Mouse (Mus musculus) lung, embryonic 16.5 days (tissue): Measurements from ENCODE around the gene Eif4e1b. TPM values are rescaled to one million over a fixed set of nuclear protein-coding genes. Genes with fewer than 3 reads are reported as not detected.

Experiments used
- ATAC-seq: fragments of 200-750 bp; cut with Nextera tagmentation; 2 replicates; pipeline ENCODE4 v1.8.0; 2017; ENCODE audit warnings: low read depth, mild to moderate bottlenecking, moderate library complexity
- H3K27ac ChIP-seq: fragments of 300-500 bp; sonication (generic); 2 replicates; pipeline ENCODE4 v1.5.1; 2014; ENCODE audit warnings: mild to moderate bottlenecking, control low read depth, low read length
- H3K27me3 ChIP-seq: fragments of 300-500 bp; sonication (generic); 2 replicates; pipeline ENCODE4 v1.6.1; 2014; ENCODE audit warnings: low read depth, low read length, mixed read lengths; ENCODE audit not compliant: control insufficient read depth, insufficient read depth
- H3K36me3 ChIP-seq: fragments of 300-500 bp; sonication (generic); 2 replicates; pipeline ENCODE4 v1.6.1; 2014; ENCODE audit warnings: low read length; ENCODE audit not compliant: control insufficient read depth, insufficient read depth
- H3K4me1 ChIP-seq: fragments of 300-500 bp; sonication (generic); replicated peaks from 2 replicates; pipeline ENCODE4 v1.6.1; 2014; ENCODE audit warnings: low read length, mixed read lengths; ENCODE audit not compliant: control insufficient read depth, insufficient read depth
- H3K4me2 ChIP-seq: fragments of 300-500 bp; sonication (generic); 2 replicates; pipeline ENCODE4 v1.6.1; 2014; ENCODE audit warnings: low read depth, low read length, control low read depth
- H3K4me3 ChIP-seq: fragments of 300-500 bp; sonication (generic); 2 replicates; pipeline ENCODE4 v1.5.1; 2014; ENCODE audit warnings: mild to moderate bottlenecking, low read length, control low read depth
- H3K9ac ChIP-seq: fragments of 300-500 bp; sonication (generic); 2 replicates; pipeline ENCODE4 v1.6.1; 2014; ENCODE audit warnings: low read length, control low read depth
- H3K9me3 ChIP-seq: fragments of 300-500 bp; sonication (generic); 2 replicates; pipeline ENCODE4 v1.6.1; 2016; ENCODE audit warnings: low read length; ENCODE audit not compliant: control insufficient read depth
- WGBS: fragments of 180-500 bp; shearing (Covaris S2); extraction: QIAGEN DNeasy Blood & Tissue Kit; methylation state at CpG from one replicate; pipeline ENCODE4 v1.1.7; 2014; 5-methylcytosine and 5-hydroxymethylcytosine counted together
- polyA plus RNA-seq: library from polyadenylated mRNA; unstranded; fragments of >200 nt; fragmentation: Nextera tagmentation; extraction: Ambion mirVana; gene quantifications from 2 replicates; pipeline ENCODE4 v1.2.1, GENCODE M21; 2015

Eif4e1b gene
- polyA plus RNA-seq, 1 experiment from 2014 or later = not detected

DNA sequence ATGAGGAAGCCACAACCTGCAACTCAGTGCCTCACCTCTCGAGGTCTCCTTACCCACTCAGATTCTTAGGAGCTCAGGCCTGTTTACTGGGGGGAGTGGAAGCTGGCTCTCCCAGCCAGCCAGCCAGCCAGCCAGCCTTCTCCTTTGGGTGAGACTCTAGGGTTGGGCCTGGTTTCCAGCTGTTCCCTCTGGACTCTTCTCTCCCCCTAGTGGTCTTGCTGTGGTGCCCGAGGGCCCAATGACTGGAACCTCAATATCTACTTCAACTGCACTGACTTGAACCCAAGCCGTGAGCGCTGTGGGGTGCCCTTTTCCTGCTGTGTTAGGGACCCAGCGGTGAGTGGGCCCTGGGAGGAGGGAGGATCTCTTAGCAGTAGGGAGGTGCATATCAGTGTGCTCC, 11.0 kb downstream of the Eif4e1b start:
- H3K27ac ChIP-seq = no peak overlapping the region
- no peak overlapping the region for H3K4me3 ChIP-seq
- ATAC-seq = no peak
- peaks cover 7% of the 10 kb centered on the region for H3K4me1 ChIP-seq
- peaks cover 4% of the 10 kb centered on the region; the same call in 1 of the 2 replicates for H3K27me3 ChIP-seq
- WGBS = 23% methylated on average over 5 of the region's 5 CpGs
- no peak overlapping the region for H3K4me2 ChIP-seq
- H3K9ac ChIP-seq = no peak overlapping the region
- H3K9me3 ChIP-seq = no peaks in the 10 kb centered on the region
- H3K36me3 ChIP-seq = no peaks in the 10 kb centered on the region

GRCm38 (mm10) chr13:54797356-54797755, 13.6 kb downstream of the Eif4e1b start:
- Histone ChIP-seq H3K4me2 (no peak overlapping the region), H3K36me3 (no peaks in the 10 kb centered on the region), H3K9me3 (no peaks in the 10 kb centered on the region), H3K27me3 (no peaks in the 10 kb centered on the region), H3K4me1 (no peaks in the 10 kb centered on the region), H3K4me3 (no peak overlapping the region), H3K9ac (no peak overlapping the region), H3K27ac (no peak overlapping the region)
- WGBS = 33% methylated on average over 4 of the region's 4 CpGs
- no peak for ATAC-seq

DNA sequence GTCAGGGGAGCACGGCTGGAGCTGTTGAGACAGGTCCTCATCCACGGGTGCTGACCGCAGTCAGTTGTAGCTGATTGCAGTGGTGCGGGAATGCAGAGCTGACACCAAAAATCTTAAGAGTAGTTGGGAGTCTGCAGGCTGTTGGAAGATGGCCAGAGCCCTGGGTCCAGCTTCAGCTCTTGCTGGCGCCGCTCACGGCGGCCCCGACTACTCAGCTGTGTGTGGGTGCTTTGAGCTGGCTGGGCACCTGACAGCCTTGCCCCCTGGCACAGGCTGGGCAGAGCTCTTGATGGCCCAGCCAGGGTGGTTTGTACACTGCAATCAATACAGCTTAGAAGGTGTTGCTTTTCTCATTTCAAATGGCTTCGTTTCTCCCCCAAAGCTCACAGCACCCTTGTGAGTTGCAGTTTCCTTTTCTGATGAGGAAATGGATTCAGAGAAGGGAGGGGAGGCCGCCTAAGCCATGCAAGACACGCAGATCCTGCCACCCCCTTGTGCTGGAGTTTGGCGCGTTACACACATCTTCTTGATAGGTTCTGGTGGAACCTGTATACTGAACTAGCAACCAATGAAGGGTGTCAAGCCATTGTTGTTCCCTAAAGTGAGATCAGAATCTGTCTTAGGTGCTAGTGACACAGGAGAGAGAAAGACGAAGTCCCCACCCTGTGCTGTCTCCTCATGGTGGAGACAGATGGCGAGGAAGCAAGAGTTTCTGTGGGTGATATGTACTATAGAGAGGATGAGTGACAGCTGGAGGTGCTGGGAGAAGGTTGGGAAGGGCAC, 14.3 kb downstream of the Eif4e1b start:
- Histone ChIP-seq H3K27ac (no peak overlapping the region), H3K27me3 (no peaks in the 10 kb centered on the region), H3K4me1 (no peaks in the 10 kb centered on the region), H3K9ac (no peak overlapping the region), H3K36me3 (no peaks in the 10 kb centered on the region), H3K4me3 (no peak overlapping the region), H3K9me3 (no peaks in the 10 kb centered on the region), H3K4me2 (no peak overlapping the region)
- 62% methylated on average over 16 of the region's 16 CpGs for WGBS
- ATAC-seq = no peak

DNA sequence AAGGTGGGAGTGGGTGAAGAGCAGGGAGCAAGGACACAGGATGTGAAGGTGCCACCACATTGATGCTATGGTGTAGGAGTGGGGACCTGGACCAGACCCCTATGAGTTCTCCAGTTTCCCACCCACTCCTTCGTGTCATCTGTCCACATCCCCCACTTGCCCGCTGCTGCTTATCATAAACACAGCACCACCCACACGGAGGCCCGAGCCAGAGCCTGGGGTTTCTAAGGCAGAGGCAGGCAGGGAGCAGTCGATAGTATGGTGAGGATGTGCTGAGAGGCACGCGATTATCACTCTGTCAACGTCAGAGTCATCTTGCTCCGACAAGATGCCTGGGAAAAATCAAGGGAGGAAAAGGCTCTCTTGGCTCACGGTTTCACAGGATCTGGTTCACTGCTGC, 14.9 kb downstream of the Eif4e1b start:
- no peaks in the 10 kb centered on the region for H3K4me1 ChIP-seq
- H3K4me2 ChIP-seq = no peak overlapping the region
- H3K9ac ChIP-seq = no peak overlapping the region
- no peaks in the 10 kb centered on the region for H3K27me3 ChIP-seq
- no peak overlapping the region for H3K27ac ChIP-seq
- H3K4me3 ChIP-seq = no peak overlapping the region
- no peak for ATAC-seq
- no peaks in the 10 kb centered on the region for H3K36me3 ChIP-seq
- H3K9me3 ChIP-seq = no peaks in the 10 kb centered on the region
- WGBS = 57% methylated on average over 10 of the region's 10 CpGs

GRCm38 (mm10) chr13:54799701-54800100, 15.9 kb downstream of the Eif4e1b start:
- Histone ChIP-seq H3K27me3 (no peaks in the 10 kb centered on the region), H3K4me1 (no peaks in the 10 kb centered on the region), H3K36me3 (no peaks in the 10 kb centered on the region), H3K27ac (no peak overlapping the region), H3K4me3 (no peak overlapping the region), H3K4me2 (peak overlapping the region; percentile 46), H3K9me3 (no peaks in the 10 kb centered on the region), H3K9ac (no peak overlapping the region)
- 13% methylated on average over 9 of the region's 9 CpGs for WGBS
- peak; percentile 35; the same call in 1 of the 2 replicates for ATAC-seq

DNA sequence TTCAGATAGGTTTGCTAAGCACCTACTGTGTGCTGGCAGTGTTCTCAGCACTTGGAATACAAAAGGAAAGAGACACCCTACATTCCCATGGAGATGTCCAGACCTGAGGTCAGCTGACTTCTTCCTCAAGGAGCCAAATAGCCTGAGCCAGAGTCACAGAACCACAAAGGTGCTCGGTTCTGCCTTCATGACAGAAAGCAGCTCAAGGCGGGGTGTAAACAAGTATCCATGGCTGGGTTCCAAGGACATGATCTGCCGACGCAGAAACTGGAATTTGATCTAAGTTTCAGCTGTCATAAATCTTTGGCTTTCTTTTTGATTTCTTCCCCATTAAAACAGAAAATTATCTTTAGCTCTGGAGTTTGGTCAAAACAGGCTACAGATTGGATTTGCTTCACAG, 16.4 kb downstream of the Eif4e1b start:
- H3K27me3 ChIP-seq = no peaks in the 10 kb centered on the region
- no peak overlapping the region for H3K27ac ChIP-seq
- no peaks in the 10 kb centered on the region for H3K36me3 ChIP-seq
- no peaks in the 10 kb centered on the region for H3K4me1 ChIP-seq
- no peak overlapping the region for H3K9ac ChIP-seq
- no peak for ATAC-seq
- WGBS = 33% methylated on average over 4 of the region's 4 CpGs
- no peak overlapping the region for H3K4me3 ChIP-seq
- no peaks in the 10 kb centered on the region for H3K9me3 ChIP-seq
- no peak overlapping the region; the same call in 1 of the 2 replicates for H3K4me2 ChIP-seq

GRCm38 (mm10) chr13:54803010-54803409, 19.2 kb downstream of the Eif4e1b start:
- Histone ChIP-seq H3K36me3 (no peaks in the 10 kb centered on the region), H3K27me3 (peaks cover 3% of the 10 kb centered on the region; the same call in 1 of the 2 replicates), H3K9ac (no peak overlapping the region), H3K27ac (no peak overlapping the region), H3K4me1 (no peaks in the 10 kb centered on the region), H3K4me2 (no peak overlapping the region), H3K9me3 (no peaks in the 10 kb centered on the region), H3K4me3 (no peak overlapping the region)
- 76% methylated on average over 6 of the region's 6 CpGs for WGBS
- ATAC-seq = no peak

DNA sequence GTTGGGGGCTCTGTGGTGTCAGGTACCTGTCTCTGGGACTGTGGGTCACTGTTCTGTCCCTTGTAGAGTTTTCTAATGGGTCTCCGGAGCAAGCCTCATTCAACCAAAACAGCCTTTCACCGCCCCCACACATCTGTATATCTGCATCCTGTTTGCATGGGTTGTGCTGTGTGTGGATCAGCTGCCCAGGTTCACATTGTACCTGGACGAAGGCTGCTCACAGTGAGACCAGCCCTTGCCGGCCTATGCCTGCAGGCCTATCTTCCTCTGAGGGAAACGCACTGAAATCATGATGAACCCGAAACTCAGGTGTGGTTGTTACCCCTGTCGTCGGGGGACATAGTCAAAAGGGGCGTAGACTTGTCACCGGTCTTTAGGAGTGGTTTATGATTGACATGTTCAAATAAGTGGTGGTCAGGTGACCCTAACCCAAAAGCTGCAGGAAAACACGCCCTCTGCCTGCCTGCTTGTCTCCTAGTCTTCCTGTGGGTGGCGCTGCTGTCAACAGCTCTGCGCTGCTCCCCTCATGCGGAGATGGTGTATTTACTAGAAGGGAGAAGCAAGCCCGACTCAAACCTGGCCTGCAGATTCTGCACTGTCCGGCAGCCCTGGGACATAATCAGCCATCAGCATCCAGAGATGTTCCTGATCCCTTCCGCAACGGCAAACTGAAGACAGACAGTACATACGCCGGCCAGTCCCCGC, 21.5 kb downstream of the Eif4e1b start:
- Histone ChIP-seq H3K36me3 (no peaks in the 10 kb centered on the region), H3K27me3 (peaks cover 3% of the 10 kb centered on the region; the same call in 1 of the 2 replicates)
- ATAC-seq = no peak

GRCm38 (mm10) chr13:54806434-54806976, 22.7 kb downstream of the Eif4e1b start:
- no peaks in the 10 kb centered on the region for H3K4me1 ChIP-seq
- peaks cover 3% of the 10 kb centered on the region; the same call in 1 of the 2 replicates for H3K27me3 ChIP-seq
- no peaks in the 10 kb centered on the region for H3K9me3 ChIP-seq
- ATAC-seq = no peak
- no peak overlapping the region for H3K27ac ChIP-seq
- H3K4me3 ChIP-seq = no peak overlapping the region
- no peak overlapping the region for H3K4me2 ChIP-seq
- no peak overlapping the region for H3K9ac ChIP-seq
- 47% methylated on average over 13 of the region's 13 CpGs for WGBS
- no peaks in the 10 kb centered on the region for H3K36me3 ChIP-seq

More for the DNA sequence above, 21.5 kb downstream of the Eif4e1b start:
- H3K27ac ChIP-seq = no peak overlapping the region
- H3K9ac ChIP-seq = no peak overlapping the region
- WGBS = 41% methylated on average over 21 of the region's 21 CpGs
- H3K4me3 ChIP-seq = no peak overlapping the region
- no peaks in the 10 kb centered on the region for H3K4me1 ChIP-seq
- no peaks in the 10 kb centered on the region for H3K9me3 ChIP-seq
- H3K4me2 ChIP-seq = no peak overlapping the region
